Mouse (Mus musculus) forebrain, embryonic 12.5 days (tissue): ENCODE measurements around the gene Rbfox3. TPM values are rescaled to one million over a fixed set of nuclear protein-coding genes. Genes with fewer than 3 reads are reported as not detected.

Experiments used
- ATAC-seq: fragments of 200-750 bp; cut with Nextera tagmentation; 2 replicates; pipeline ENCODE4 v1.8.0; 2017; ENCODE audit warnings: moderate TSS enrichment; ENCODE audit not compliant: low FRiP score
- H3K27ac ChIP-seq: fragments of 300-500 bp; sonication (generic); 2 replicates; pipeline ENCODE4 v1.5.1; 2016; ENCODE audit warnings: mild to moderate bottlenecking
- H3K27me3 ChIP-seq: fragments of 300-500 bp; sonication (generic); 2 replicates; pipeline ENCODE4 v1.6.1; 2016; ENCODE audit warnings: mild to moderate bottlenecking
- H3K36me3 ChIP-seq: fragments of 300-500 bp; sonication (generic); replicated peaks from 2 replicates; pipeline ENCODE4 v1.6.1; 2016; ENCODE audit warnings: mild to moderate bottlenecking
- H3K4me1 ChIP-seq: fragments of 300-500 bp; sonication (generic); 2 replicates; pipeline ENCODE4 v1.6.1; 2016
- H3K4me2 ChIP-seq: fragments of 300-500 bp; sonication (generic); 2 replicates; pipeline ENCODE4 v1.6.1; 2016; ENCODE audit warnings: mild to moderate bottlenecking, moderate library complexity
- H3K4me3 ChIP-seq: fragments of 300-500 bp; sonication (generic); replicated peaks from 2 replicates; pipeline ENCODE4 v1.5.1; 2016; ENCODE audit warnings: mild to moderate bottlenecking
- H3K9ac ChIP-seq: fragments of 300-500 bp; sonication (generic); 2 replicates; pipeline ENCODE4 v1.6.1; 2016; ENCODE audit warnings: mild to moderate bottlenecking
- H3K9me3 ChIP-seq: fragments of 300-500 bp; sonication (generic); 2 replicates; pipeline ENCODE4 v1.6.1; 2016
- WGBS: fragments of 180-500 bp; shearing (Covaris S2); methylation state at CpG from one replicate; pipeline ENCODE4 v1.1.7; 2016; 5-methylcytosine and 5-hydroxymethylcytosine counted together
- polyA plus RNA-seq: library from polyadenylated mRNA; unstranded; fragments of >200 nt; fragmentation: Nextera tagmentation; extraction: Ambion mirVana; gene quantifications from 2 replicates; pipeline ENCODE4 v1.2.1, GENCODE M21; 2016

The Rbfox3 gene
- polyA plus RNA-seq, 1 experiment from 2014 or later, result 19.6 TPM

DNA sequence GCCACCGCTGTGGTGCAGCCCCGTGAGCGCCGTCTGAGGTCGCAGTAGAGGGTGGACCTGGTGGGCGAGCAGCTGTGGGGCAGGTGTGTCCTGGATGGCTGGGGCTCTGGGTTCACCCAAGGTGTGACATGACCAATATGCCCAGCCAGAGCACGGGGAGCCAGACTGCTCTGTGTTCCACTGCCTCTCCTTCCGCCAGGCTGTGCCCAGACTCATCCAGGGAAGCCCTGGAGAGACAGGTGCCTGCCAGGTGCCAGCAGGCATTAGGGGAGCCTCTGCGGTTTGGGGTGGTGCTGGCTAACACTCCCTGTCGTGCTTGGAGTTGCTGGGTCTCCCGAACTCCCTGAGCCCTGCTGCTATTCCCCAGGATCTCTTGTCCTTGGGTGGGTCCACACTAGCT is 373.4 kb downstream of the Rbfox3 start:
- Histone ChIP-seq H3K4me2 (no peak overlapping the region), H3K4me1 (peaks cover 19% of the 10 kb centered on the region), H3K27ac (no peak overlapping the region), H3K36me3 (no peaks in the 10 kb centered on the region), H3K9me3 (no peaks in the 10 kb centered on the region), H3K4me3 (no peak overlapping the region), H3K9ac (no peak overlapping the region), H3K27me3 (peaks cover 20% of the 10 kb centered on the region)
- 63% methylated on average over 11 of the region's 11 CpGs for WGBS
- ATAC-seq, result peak; percentile 67; the same call in 1 of the 2 replicates

- Histone ChIP-seq H3K27me3 (peaks cover 33% of the 10 kb centered on the region), H3K4me1 (peaks cover 31% of the 10 kb centered on the region), H3K36me3 (no peaks in the 10 kb centered on the region), H3K27ac (no peak overlapping the region), H3K9ac (no peak overlapping the region), H3K4me3 (no peak overlapping the region), H3K9me3 (no peaks in the 10 kb centered on the region), H3K4me2 (no peak overlapping the region)
- 33% methylated on average over 18 of the region's 18 CpGs for WGBS
- ATAC-seq, result peak; percentile 9; the same call in 1 of the 2 replicates
Observed at GRCm38 (mm10) chr11:118534382-118535092, 376.9 kb downstream of the Rbfox3 start.

- H3K4me3 ChIP-seq, result no peak overlapping the region
Observed at GRCm38 (mm10) chr11:118530313-118530712, 381.1 kb downstream of the Rbfox3 start.

DNA sequence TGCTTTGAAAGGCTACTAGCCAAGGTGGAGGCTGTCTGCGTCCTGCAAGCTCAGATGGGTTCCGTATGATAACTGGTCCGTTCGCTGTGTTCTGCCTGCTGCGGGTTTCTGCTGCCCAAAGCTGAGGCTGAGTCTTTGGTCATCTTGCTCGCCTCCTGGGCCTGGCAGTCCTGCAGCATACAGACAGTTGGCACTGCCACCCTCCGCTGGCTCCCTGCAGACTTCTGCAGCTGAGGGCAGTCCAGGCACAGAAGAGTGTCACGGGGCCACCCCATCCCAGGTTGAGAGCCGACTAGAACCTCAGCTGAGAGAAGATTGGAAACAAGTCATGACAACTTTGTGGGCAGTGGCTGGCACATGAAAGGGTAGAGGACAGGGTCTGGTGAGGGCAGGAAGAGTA is 382.6 kb downstream of the Rbfox3 start:
- Histone ChIP-seq H3K9ac (no peak overlapping the region), H3K9me3 (no peaks in the 10 kb centered on the region), H3K4me1 (peaks cover 20% of the 10 kb centered on the region), H3K36me3 (no peaks in the 10 kb centered on the region), H3K4me3 (no peak overlapping the region), H3K27me3 (peaks cover 44% of the 10 kb centered on the region), H3K4me2 (no peak overlapping the region), H3K27ac (no peak overlapping the region)
- ATAC-seq, result no peak
- 88% methylated on average over 9 of the region's 9 CpGs for WGBS

More at GRCm38 (mm10) chr11:118530313-118530712, 381.1 kb downstream of the Rbfox3 start:
- peak; percentile 24; the same call in 1 of the 2 replicates for ATAC-seq
- WGBS, result 54% methylated on average over 8 of the region's 8 CpGs
- H3K27me3 ChIP-seq, result peaks cover 48% of the 10 kb centered on the region
- H3K4me1 ChIP-seq, result peaks cover 22% of the 10 kb centered on the region
- no peaks in the 10 kb centered on the region for H3K9me3 ChIP-seq
- no peak overlapping the region for H3K4me2 ChIP-seq
- H3K27ac ChIP-seq, result 0 out of 2 replicates have a peak overlapping the region, but pooled peaks have one; percentile 25
- no peak overlapping the region for H3K9ac ChIP-seq
- H3K36me3 ChIP-seq, result no peaks in the 10 kb centered on the region

GRCm38 (mm10) chr11:118525059-118525458 is 386.3 kb downstream of the Rbfox3 start:
- H3K4me3 ChIP-seq, result no peak overlapping the region
- H3K27ac ChIP-seq, result no peak overlapping the region
- no peak overlapping the region for H3K4me2 ChIP-seq
- H3K36me3 ChIP-seq, result no peaks in the 10 kb centered on the region
- no peaks in the 10 kb centered on the region for H3K9me3 ChIP-seq
- no peak for ATAC-seq
- peaks cover 30% of the 10 kb centered on the region for H3K27me3 ChIP-seq
- WGBS, result 60% methylated on average over 11 of the region's 11 CpGs
- H3K9ac ChIP-seq, result no peak overlapping the region
- H3K4me1 ChIP-seq, result peaks cover 13% of the 10 kb centered on the region

- no peak overlapping the region for H3K9ac ChIP-seq
- no peaks in the 10 kb centered on the region for H3K9me3 ChIP-seq
- H3K27me3 ChIP-seq, result peaks cover 19% of the 10 kb centered on the region
- H3K4me2 ChIP-seq, result no peak overlapping the region
- no peaks in the 10 kb centered on the region for H3K36me3 ChIP-seq
- H3K4me3 ChIP-seq, result no peak overlapping the region
- no peak overlapping the region for H3K27ac ChIP-seq
- 88% methylated on average over 4 of the region's 4 CpGs for WGBS
- ATAC-seq, result no peak
- H3K4me1 ChIP-seq, result peaks cover 8% of the 10 kb centered on the region
Observed at GRCm38 (mm10) chr11:118523496-118524145, 387.8 kb downstream of the Rbfox3 start.

DNA sequence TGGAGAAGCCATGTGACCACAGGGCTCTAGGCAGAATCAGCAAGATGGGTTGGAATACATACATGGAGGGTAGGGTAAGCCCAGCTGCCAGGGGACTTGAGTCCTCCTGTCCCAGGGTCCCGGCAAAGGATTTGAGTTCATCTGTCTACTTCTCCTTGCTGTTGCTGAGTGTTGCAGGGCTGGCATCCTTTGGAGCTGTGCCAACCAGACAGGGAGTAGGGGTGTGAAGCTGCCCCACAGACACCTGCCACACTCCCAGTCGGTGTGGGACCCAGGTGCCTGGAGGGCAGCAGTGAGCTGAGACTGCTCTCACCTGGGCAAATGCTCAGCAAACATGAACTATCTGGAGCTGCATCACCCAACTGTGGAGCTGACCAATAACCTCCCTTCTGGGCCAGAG is 390.5 kb downstream of the Rbfox3 start:
- peaks cover 8% of the 10 kb centered on the region; the same call in 1 of the 2 replicates for H3K27me3 ChIP-seq
- peaks cover 8% of the 10 kb centered on the region for H3K4me1 ChIP-seq
- no peak overlapping the region for H3K4me2 ChIP-seq
- H3K4me3 ChIP-seq, result no peak overlapping the region
- H3K9me3 ChIP-seq, result no peaks in the 10 kb centered on the region
- no peak overlapping the region for H3K27ac ChIP-seq
- WGBS, result 79% methylated on average over 2 of the region's 2 CpGs
- no peak for ATAC-seq
- H3K36me3 ChIP-seq, result no peaks in the 10 kb centered on the region
- H3K9ac ChIP-seq, result no peak overlapping the region

- H3K9ac ChIP-seq, result no peak overlapping the region
- no peaks in the 10 kb centered on the region for H3K36me3 ChIP-seq
- ATAC-seq, result no peak
- no peak overlapping the region for H3K27ac ChIP-seq
- no peak overlapping the region for H3K4me3 ChIP-seq
- H3K27me3 ChIP-seq, result peaks cover 6% of the 10 kb centered on the region; the same call in 1 of the 2 replicates
- no peak overlapping the region for H3K4me2 ChIP-seq
- 53% methylated on average over 5 of the region's 5 CpGs for whole genome bisulfite sequencing
- no peaks in the 10 kb centered on the region for H3K9me3 ChIP-seq
- peaks cover 6% of the 10 kb centered on the region for H3K4me1 ChIP-seq
Observed at GRCm38 (mm10) chr11:118520251-118520650, 391.1 kb downstream of the Rbfox3 start.

GRCm38 (mm10) chr11:118518743-118519142 is 392.7 kb downstream of the Rbfox3 start:
- H3K9me3 ChIP-seq, result no peaks in the 10 kb centered on the region

GRCm38 (mm10) chr11:118517924-118518323 is 393.5 kb downstream of the Rbfox3 start:
- WGBS, result 87% methylated on average over 7 of the region's 7 CpGs

More at GRCm38 (mm10) chr11:118518743-118519142, 392.7 kb downstream of the Rbfox3 start:
- H3K9ac ChIP-seq, result no peak overlapping the region
- H3K36me3 ChIP-seq, result no peaks in the 10 kb centered on the region
- H3K4me3 ChIP-seq, result no peak overlapping the region
- H3K4me2 ChIP-seq, result no peak overlapping the region
- H3K27ac ChIP-seq, result no peak overlapping the region
- 78% methylated on average over 7 of the region's 7 CpGs for WGBS
- H3K4me1 ChIP-seq, result no peaks in the 10 kb centered on the region
- peaks cover 4% of the 10 kb centered on the region; the same call in 1 of the 2 replicates for H3K27me3 ChIP-seq
- no peak for ATAC-seq

DNA sequence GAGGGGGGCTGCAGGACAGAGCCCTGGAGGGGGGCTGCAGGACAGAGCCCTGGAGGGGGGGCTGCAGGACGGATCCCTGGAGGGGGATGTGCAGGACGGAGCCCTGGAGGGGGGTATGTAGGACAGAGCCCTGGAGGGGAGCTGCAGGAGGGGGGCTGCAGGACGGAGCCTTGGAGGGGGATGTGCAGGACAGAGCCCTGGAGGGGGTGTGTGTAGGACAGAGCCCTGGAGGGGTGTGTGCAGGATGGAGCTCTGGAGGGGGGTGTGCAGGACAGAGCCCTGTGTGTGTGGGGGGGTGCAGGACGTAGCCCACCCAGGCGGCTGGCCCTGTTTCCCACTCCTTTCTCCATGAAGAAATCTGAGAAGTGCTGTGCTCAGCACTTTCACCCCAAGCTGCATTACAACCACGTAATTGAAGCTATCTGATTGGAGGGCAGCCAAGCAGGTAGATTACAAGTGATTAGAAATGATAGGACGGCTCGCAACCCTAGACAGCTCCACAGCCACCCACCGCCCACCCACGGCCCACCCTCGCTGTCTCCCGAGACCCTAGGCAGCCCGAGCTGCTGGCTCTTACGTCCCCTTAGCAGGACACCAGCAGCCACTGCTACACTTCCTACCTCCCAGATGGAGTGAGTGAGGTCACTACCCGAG is 399.0 kb downstream of the Rbfox3 start:
- H3K4me1 ChIP-seq, result peaks cover 20% of the 10 kb centered on the region

More at GRCm38 (mm10) chr11:118517924-118518323, 393.5 kb downstream of the Rbfox3 start:
- no peak for ATAC-seq
- Histone ChIP-seq H3K27me3 (peaks cover 4% of the 10 kb centered on the region; the same call in 1 of the 2 replicates), H3K4me2 (no peak overlapping the region), H3K9me3 (no peaks in the 10 kb centered on the region), H3K4me1 (peaks cover 2% of the 10 kb centered on the region), H3K36me3 (no peaks in the 10 kb centered on the region), H3K27ac (no peak overlapping the region), H3K9ac (no peak overlapping the region), H3K4me3 (no peak overlapping the region)

GRCm38 (mm10) chr11:118511851-118512250 is 399.5 kb downstream of the Rbfox3 start:
- no peaks in the 10 kb centered on the region for H3K9me3 ChIP-seq
- 66% methylated on average over 6 of the region's 6 CpGs for WGBS
- H3K4me1 ChIP-seq, result peaks cover 20% of the 10 kb centered on the region
- no peak overlapping the region; the same call in 1 of the 2 replicates for H3K4me2 ChIP-seq
- peaks cover 3% of the 10 kb centered on the region for H3K27me3 ChIP-seq
- peak; percentile 49; the same call in 1 of the 2 replicates for ATAC-seq
- H3K27ac ChIP-seq, result 0 out of 2 replicates have a peak overlapping the region, but pooled peaks have one; percentile 46
- H3K9ac ChIP-seq, result no peak overlapping the region
- H3K36me3 ChIP-seq, result no peaks in the 10 kb centered on the region
- no peak overlapping the region for H3K4me3 ChIP-seq

More for the DNA sequence above, 399.0 kb downstream of the Rbfox3 start:
- Histone ChIP-seq H3K9ac (no peak overlapping the region), H3K4me3 (no peak overlapping the region), H3K4me2 (no peak overlapping the region; the same call in 1 of the 2 replicates), H3K27ac (0 out of 2 replicates have a peak overlapping the region, but pooled peaks have one; percentile 46), H3K36me3 (no peaks in the 10 kb centered on the region), H3K27me3 (peaks cover 3% of the 10 kb centered on the region), H3K9me3 (no peaks in the 10 kb centered on the region)
- WGBS, result 61% methylated on average over 15 of the region's 15 CpGs
- peak; percentile 41; the same call in 1 of the 2 replicates for ATAC-seq
